Mouse (Mus musculus) myocyte (in vitro differentiated cells): Measurements from ENCODE around the gene Hoxd10.

Source experiments
- CEBPB ChIP-seq: IDR thresholded peaks from 2 replicates; pipeline ENCODE4 v1.6.1; 2011; ENCODE audit warnings: mild to moderate bottlenecking, moderate library complexity; ENCODE audit not compliant: poor library complexity, insufficient read depth, severe bottlenecking
- E2F4 ChIP-seq: IDR thresholded peaks from one replicate; pipeline ENCODE4 v1.6.1; 2011; ENCODE audit warnings: mild to moderate bottlenecking, control low read depth, moderate library complexity; ENCODE audit not compliant: insufficient read depth
- MAX ChIP-seq: IDR thresholded peaks from one replicate; pipeline ENCODE4 v1.6.1; 2011; ENCODE audit warnings: low read depth, mild to moderate bottlenecking, control low read depth
- MYOD1 ChIP-seq, 3 experiments: IDR thresholded peaks; one replicate each; pipeline ENCODE4 v1.6.1; 2011; ENCODE audit warnings: control low read depth in 2 of 3, low read depth in 2 of 3, mild to moderate bottlenecking in 2 of 3, moderate library complexity in 1 of 3; ENCODE audit not compliant: insufficient read length in 2 of 3, control insufficient read depth in 1 of 3
- MYOG ChIP-seq, 3 experiments: IDR thresholded peaks; one replicate each; pipeline ENCODE4 v1.6.1; 2011; ENCODE audit warnings: control low read depth in 2 of 3, low read depth in 2 of 3, mild to moderate bottlenecking in 2 of 3; ENCODE audit not compliant: insufficient read length in 2 of 3, control insufficient read depth in 1 of 3, insufficient read depth in 1 of 3
- POLR2A ChIP-seq: IDR thresholded peaks from one replicate; pipeline ENCODE4 v1.6.1; 2011; ENCODE audit warnings: low read depth, mild to moderate bottlenecking, control low read depth, moderate library complexity; ENCODE audit not compliant: insufficient read length
- POLR2AphosphoS2 ChIP-seq: IDR thresholded peaks from one replicate; pipeline ENCODE4 v1.6.1; 2011; ENCODE audit warnings: low read depth, control low read depth; ENCODE audit not compliant: insufficient read length
- REST ChIP-seq: IDR thresholded peaks from one replicate; pipeline ENCODE4 v1.6.1; 2011; ENCODE audit warnings: mild to moderate bottlenecking, control low read depth, moderate library complexity; ENCODE audit not compliant: insufficient read depth, insufficient read length
- SRF ChIP-seq: IDR thresholded peaks from one replicate; pipeline ENCODE4 v1.6.1; 2011; ENCODE audit warnings: low read depth; ENCODE audit not compliant: control insufficient read depth, insufficient read length
- TCF12 ChIP-seq: IDR thresholded peaks from one replicate; pipeline ENCODE4 v1.6.1; 2011; ENCODE audit warnings: mild to moderate bottlenecking, control low read depth; ENCODE audit not compliant: poor library complexity, insufficient read depth, severe bottlenecking
- TCF3 ChIP-seq: IDR thresholded peaks from one replicate; pipeline ENCODE4 v1.6.1; 2011; ENCODE audit warnings: low read depth, control low read depth; ENCODE audit not compliant: insufficient read length
- USF1 ChIP-seq: IDR thresholded peaks from one replicate; pipeline ENCODE4 v1.6.1; 2011; ENCODE audit warnings: low read depth, mild to moderate bottlenecking, control low read depth, moderate library complexity

GRCm38 (mm10) chr2:74685059-74685603, 6.6 kb upstream of the Hoxd10 start:
- TF ChIP-seq POLR2A (no peak), TCF12 (no peak), TCF3 (no peak), MAX (no peak), POLR2AphosphoS2 (no peak), USF1 (no peak), SRF (no peak), MYOD1 (IDR thresholded peaks at IDR 0.05; ENCODE audit: control insufficient read depth in 1 of 3, insufficient read length in 2 of 3, low read depth in 2 of 3) (no peak), MYOG (IDR thresholded peaks at IDR 0.05; ENCODE audit: control insufficient read depth in 1 of 3, insufficient read depth in 1 of 3, insufficient read length in 2 of 3, low read depth in 2 of 3) (no peak), REST (no peak), E2F4 (no peak), CEBPB (no peak)
